Mouse (Mus musculus): ENCODE measurements around the gene Por. TPM values are rescaled to one million over a fixed set of nuclear protein-coding genes. Genes with fewer than 3 reads are reported as not detected.

The Por gene
- polyA plus RNA-seq, 1 experiment from 2014 or later: 93.9 TPM

GRCm38 (mm10) chr5:135678481-135678880, 8.6 kb downstream of the Por start:
- Histone ChIP-seq H3K36me3 (ENCODE audit: control insufficient read depth, insufficient read depth, low read length) (no peaks in the 10 kb centered on the region), H3K9me3 (ENCODE audit: control insufficient read depth, low read length) (no peaks in the 10 kb centered on the region), H3K27ac (ENCODE audit: low read depth, low read length) (no peak overlapping the region), H3K27me3 (ENCODE audit: control insufficient read depth, insufficient read depth, low read length) (no peaks in the 10 kb centered on the region), H3K4me1 (ENCODE audit: control insufficient read depth, insufficient read depth, low read length) (peaks cover 16% of the 10 kb centered on the region), H3K4me3 (ENCODE audit: low read depth, low read length) (no peak overlapping the region), H3K4me2 (ENCODE audit: low read depth) (no peak overlapping the region), H3K9ac (ENCODE audit: low read length) (no peak overlapping the region)
- no peak for DNase-seq (ENCODE audit: low spot score)
- 94% methylated on average over 6 of the region's 6 CpGs for WGBS
- no peak for ATAC-seq (ENCODE audit: insufficient read depth, low FRiP score, low TSS enrichment)

GRCm38 (mm10) chr5:135680967-135681545, 11.2 kb downstream of the Por start:
- Histone ChIP-seq H3K4me3 (ENCODE audit: low read depth, low read length) (no peak overlapping the region), H3K9me3 (ENCODE audit: control insufficient read depth, low read length) (no peaks in the 10 kb centered on the region), H3K27ac (ENCODE audit: low read depth, low read length) (no peak overlapping the region), H3K4me1 (ENCODE audit: control insufficient read depth, insufficient read depth, low read length) (no peaks in the 10 kb centered on the region), H3K27me3 (ENCODE audit: control insufficient read depth, insufficient read depth, low read length) (no peaks in the 10 kb centered on the region), H3K4me2 (ENCODE audit: low read depth) (no peak overlapping the region), H3K36me3 (ENCODE audit: control insufficient read depth, insufficient read depth, low read length) (no peaks in the 10 kb centered on the region), H3K9ac (ENCODE audit: low read length) (no peak overlapping the region)
- no peak for DNase-seq (ENCODE audit: low spot score)
- 85% methylated on average over 6 of the region's 6 CpGs for WGBS
- no peak for ATAC-seq (ENCODE audit: insufficient read depth, low FRiP score, low TSS enrichment)

- H3K27ac ChIP-seq (ENCODE audit: low read depth, low read length): no peak overlapping the region
- H3K27me3 ChIP-seq (ENCODE audit: control insufficient read depth, insufficient read depth, low read length): no peaks in the 10 kb centered on the region
- 92% methylated on average over 5 of the region's 5 CpGs for WGBS
Measured at GRCm38 (mm10) chr5:135682009-135682408, 12.2 kb downstream of the Por start.

DNA sequence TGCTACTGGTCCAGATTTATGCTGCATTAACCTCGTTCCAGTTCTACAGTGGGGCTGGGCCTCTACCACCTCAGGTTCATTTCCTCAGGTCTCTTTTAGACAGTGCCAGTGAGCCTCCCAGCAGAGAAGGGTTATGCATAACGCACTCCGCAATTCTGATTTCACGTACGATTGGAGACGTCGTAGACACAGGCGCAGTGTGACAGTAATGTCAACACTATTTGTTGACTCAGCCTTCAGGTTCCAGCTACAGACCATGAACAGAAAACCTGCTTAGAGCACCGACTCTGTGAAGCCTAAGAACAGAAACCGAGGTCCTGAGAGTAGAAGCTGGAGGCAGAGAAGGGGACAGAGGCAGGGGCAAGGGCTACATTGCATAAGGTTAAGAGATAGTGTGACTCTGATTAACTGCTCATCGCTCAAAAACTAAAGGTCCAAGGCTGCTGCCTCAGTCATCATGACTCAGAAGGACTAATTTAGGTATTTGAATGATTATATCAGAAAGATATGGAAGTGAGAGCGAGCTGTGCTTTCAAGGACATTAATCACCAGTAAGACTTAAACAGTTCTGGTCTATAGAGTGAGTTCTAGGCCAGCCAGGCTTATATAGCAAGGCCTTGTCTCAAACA, 13.2 kb downstream of the Por start:
- H3K4me3 ChIP-seq (ENCODE audit: low read depth, low read length): no peak overlapping the region
- 0 out of 2 replicates have a peak, but pooled peaks cover under 1% of the 10 kb centered on the region for H3K4me1 ChIP-seq (ENCODE audit: control insufficient read depth, insufficient read depth, low read length)
- no peak overlapping the region for H3K9ac ChIP-seq (ENCODE audit: low read length)
- 84% methylated on average over 12 of the region's 12 CpGs for WGBS
- no peaks in the 10 kb centered on the region for H3K36me3 ChIP-seq (ENCODE audit: control insufficient read depth, insufficient read depth, low read length)
- no peak overlapping the region for H3K27ac ChIP-seq (ENCODE audit: low read depth, low read length)
- no peaks in the 10 kb centered on the region for H3K27me3 ChIP-seq (ENCODE audit: control insufficient read depth, insufficient read depth, low read length)
- no peak for DNase-seq (ENCODE audit: low spot score)
- no peaks in the 10 kb centered on the region for H3K9me3 ChIP-seq (ENCODE audit: control insufficient read depth, low read length)
- ATAC-seq (ENCODE audit: insufficient read depth, low FRiP score, low TSS enrichment): no peak
- no peak overlapping the region for H3K4me2 ChIP-seq (ENCODE audit: low read depth)

More at GRCm38 (mm10) chr5:135682009-135682408, 12.2 kb downstream of the Por start:
- H3K4me1 ChIP-seq (ENCODE audit: control insufficient read depth, insufficient read depth, low read length): no peaks in the 10 kb centered on the region
- no peak overlapping the region for H3K9ac ChIP-seq (ENCODE audit: low read length)
- no peaks in the 10 kb centered on the region for H3K36me3 ChIP-seq (ENCODE audit: control insufficient read depth, insufficient read depth, low read length)
- H3K4me3 ChIP-seq (ENCODE audit: low read depth, low read length): no peak overlapping the region
- H3K9me3 ChIP-seq (ENCODE audit: control insufficient read depth, low read length): no peaks in the 10 kb centered on the region
- ATAC-seq (ENCODE audit: insufficient read depth, low FRiP score, low TSS enrichment) (no peak), DNase-seq (ENCODE audit: low spot score) (no peak)
- H3K4me2 ChIP-seq (ENCODE audit: low read depth): no peak overlapping the region

- H3K9ac ChIP-seq (ENCODE audit: low read length): no peak overlapping the region; the same call in 1 of the 2 replicates
- H3K4me2 ChIP-seq (ENCODE audit: low read depth): peak overlapping the region; percentile 76
- no peaks in the 10 kb centered on the region; the same call in 1 of the 2 replicates for H3K36me3 ChIP-seq (ENCODE audit: control insufficient read depth, insufficient read depth, low read length)
- H3K27ac ChIP-seq (ENCODE audit: low read depth, low read length): no peak overlapping the region
- H3K4me3 ChIP-seq (ENCODE audit: low read depth, low read length): peak overlapping the region; percentile 81
- 84% methylated on average over 5 of the region's 5 CpGs for WGBS
- peaks cover 13% of the 10 kb centered on the region for H3K4me1 ChIP-seq (ENCODE audit: control insufficient read depth, insufficient read depth, low read length)
- ATAC-seq (ENCODE audit: insufficient read depth, low FRiP score, low TSS enrichment) (no peak), DNase-seq (ENCODE audit: low spot score) (no peak)
- no peaks in the 10 kb centered on the region for H3K9me3 ChIP-seq (ENCODE audit: control insufficient read depth, low read length)
- H3K27me3 ChIP-seq (ENCODE audit: control insufficient read depth, insufficient read depth, low read length): no peaks in the 10 kb centered on the region
Measured at GRCm38 (mm10) chr5:135690401-135690800, 20.6 kb downstream of the Por start.

DNA sequence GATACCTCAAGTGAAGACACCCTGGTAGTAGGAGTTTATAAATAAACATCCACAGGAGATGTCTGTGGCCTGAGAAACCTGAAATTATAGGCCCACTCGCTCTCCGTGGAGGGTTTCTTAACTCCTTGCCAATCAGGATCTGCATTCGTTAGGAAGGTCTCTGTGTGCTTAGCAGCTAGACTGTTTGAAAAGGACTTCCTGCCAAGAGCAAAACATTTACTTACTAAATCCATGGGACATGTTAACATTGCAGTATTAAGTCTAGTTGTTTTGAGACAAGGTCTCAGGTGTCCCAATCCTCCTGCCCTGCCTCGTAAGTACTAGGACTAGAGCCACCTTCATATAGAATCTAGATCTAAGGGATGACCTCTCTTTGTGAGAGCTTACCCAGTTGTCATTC, 21.4 kb downstream of the Por start:
- Histone ChIP-seq H3K9me3 (ENCODE audit: control insufficient read depth, low read length) (no peaks in the 10 kb centered on the region), H3K36me3 (ENCODE audit: control insufficient read depth, insufficient read depth, low read length) (no peaks in the 10 kb centered on the region; the same call in 1 of the 2 replicates), H3K27ac (ENCODE audit: low read depth, low read length) (no peak overlapping the region), H3K4me3 (ENCODE audit: low read depth, low read length) (no peak overlapping the region), H3K9ac (ENCODE audit: low read length) (no peak overlapping the region), H3K4me2 (ENCODE audit: low read depth) (no peak overlapping the region), H3K4me1 (ENCODE audit: control insufficient read depth, insufficient read depth, low read length) (peaks cover 13% of the 10 kb centered on the region), H3K27me3 (ENCODE audit: control insufficient read depth, insufficient read depth, low read length) (no peaks in the 10 kb centered on the region)
- ATAC-seq (ENCODE audit: insufficient read depth, low FRiP score, low TSS enrichment) (no peak), DNase-seq (ENCODE audit: low spot score) (no peak)
- 85% methylated on average over 4 of the region's 4 CpGs for WGBS

DNA sequence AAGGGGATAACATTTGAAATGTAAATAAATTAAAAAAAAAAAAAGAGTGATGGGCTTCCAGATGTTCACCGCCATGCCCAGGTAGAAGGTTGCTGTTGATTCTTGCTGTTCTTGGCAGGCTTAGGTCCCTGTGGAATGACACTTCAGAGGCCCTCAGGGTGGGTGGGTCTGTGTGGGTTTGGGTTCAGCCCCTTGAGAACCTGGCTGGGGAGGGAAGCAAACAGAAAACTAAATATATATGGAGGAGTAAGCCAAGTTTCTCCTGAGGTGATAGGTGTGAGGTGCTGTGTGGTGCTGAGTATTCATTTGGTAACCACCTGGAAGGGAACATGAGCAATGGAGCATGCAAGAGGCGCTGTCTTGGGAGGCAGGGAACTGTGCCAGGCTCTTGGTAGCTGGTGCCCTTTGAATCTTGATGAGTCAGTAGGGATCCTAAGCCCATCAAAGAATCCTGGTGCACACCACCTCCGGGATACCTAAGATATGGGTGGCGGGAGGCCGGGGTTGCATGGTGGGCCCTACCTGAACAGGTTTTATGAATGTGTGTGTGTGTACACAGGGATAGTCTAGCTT, 23.5 kb downstream of the Por start:
- 97% methylated on average over 5 of the region's 5 CpGs for WGBS
- Histone ChIP-seq H3K4me3 (ENCODE audit: low read depth, low read length) (no peak overlapping the region), H3K4me1 (ENCODE audit: control insufficient read depth, insufficient read depth, low read length) (peaks cover 10% of the 10 kb centered on the region), H3K4me2 (ENCODE audit: low read depth) (no peak overlapping the region), H3K27me3 (ENCODE audit: control insufficient read depth, insufficient read depth, low read length) (no peaks in the 10 kb centered on the region), H3K36me3 (ENCODE audit: control insufficient read depth, insufficient read depth, low read length) (no peaks in the 10 kb centered on the region; the same call in 1 of the 2 replicates), H3K9me3 (ENCODE audit: control insufficient read depth, low read length) (no peaks in the 10 kb centered on the region), H3K27ac (ENCODE audit: low read depth, low read length) (no peak overlapping the region), H3K9ac (ENCODE audit: low read length) (no peak overlapping the region)
- DNase-seq (ENCODE audit: low spot score) (no peak), ATAC-seq (ENCODE audit: insufficient read depth, low FRiP score, low TSS enrichment) (no peak)

- Histone ChIP-seq H3K9ac (ENCODE audit: low read length) (no peak overlapping the region), H3K27me3 (ENCODE audit: control insufficient read depth, insufficient read depth, low read length) (no peaks in the 10 kb centered on the region), H3K4me1 (ENCODE audit: control insufficient read depth, insufficient read depth, low read length) (peaks cover 2% of the 10 kb centered on the region; the same call in 1 of the 2 replicates), H3K27ac (ENCODE audit: low read depth, low read length) (no peak overlapping the region), H3K9me3 (ENCODE audit: control insufficient read depth, low read length) (no peaks in the 10 kb centered on the region), H3K4me2 (ENCODE audit: low read depth) (no peak overlapping the region), H3K36me3 (ENCODE audit: control insufficient read depth, insufficient read depth, low read length) (no peaks in the 10 kb centered on the region; the same call in 1 of the 2 replicates), H3K4me3 (ENCODE audit: low read depth, low read length) (no peak overlapping the region)
- ATAC-seq (ENCODE audit: insufficient read depth, low FRiP score, low TSS enrichment) (no peak), DNase-seq (ENCODE audit: low spot score) (no peak)
- 73% methylated on average over 7 of the region's 7 CpGs for WGBS
Measured at GRCm38 (mm10) chr5:135695277-135695721, 25.5 kb downstream of the Por start.

DNA sequence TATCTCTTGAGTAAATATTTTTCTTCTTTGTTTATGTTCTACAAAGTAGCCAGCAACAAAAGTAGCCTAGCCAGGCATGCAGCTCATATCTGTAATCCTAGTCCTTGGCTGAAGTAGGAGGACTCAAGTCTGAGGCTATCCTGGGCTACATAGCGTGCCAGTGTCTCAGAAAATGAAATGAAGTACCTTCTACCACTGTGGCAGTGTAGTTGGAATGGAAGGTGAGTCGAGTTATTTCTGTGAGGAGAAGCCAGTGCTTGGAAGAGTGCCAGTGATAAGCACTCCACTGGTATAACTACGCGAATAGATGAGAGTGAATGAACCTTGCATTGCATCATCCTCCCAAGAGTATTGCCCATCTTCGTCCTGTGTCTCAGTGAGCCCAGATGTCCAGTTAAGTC, 27.9 kb downstream of the Por start:
- Histone ChIP-seq H3K27me3 (ENCODE audit: control insufficient read depth, insufficient read depth, low read length) (no peaks in the 10 kb centered on the region), H3K9me3 (ENCODE audit: control insufficient read depth, low read length) (no peaks in the 10 kb centered on the region), H3K4me3 (ENCODE audit: low read depth, low read length) (no peak overlapping the region), H3K9ac (ENCODE audit: low read length) (no peak overlapping the region), H3K36me3 (ENCODE audit: control insufficient read depth, insufficient read depth, low read length) (no peaks in the 10 kb centered on the region; the same call in 1 of the 2 replicates), H3K4me1 (ENCODE audit: control insufficient read depth, insufficient read depth, low read length) (no peaks in the 10 kb centered on the region), H3K4me2 (ENCODE audit: low read depth) (no peak overlapping the region), H3K27ac (ENCODE audit: low read depth, low read length) (no peak overlapping the region)
- WGBS: 90% methylated on average over 5 of the region's 5 CpGs
- DNase-seq (ENCODE audit: low spot score) (no peak), ATAC-seq (ENCODE audit: insufficient read depth, low FRiP score, low TSS enrichment) (no peak)

Data from neural tube, embryonic 11.5 days (tissue).